In genomic region chr1:121528399-121528720, GRCm38 (mm10) we compare ENCODE assay signal across 9 mouse cellular contexts. TPM values are rescaled to one million over a fixed set of nuclear protein-coding genes. Genes with fewer than 3 reads are reported as not detected.
DNase-seq lines count a peak whose midpoint lies in the region; ATAC-seq and TF ChIP-seq lines count a peak whose summit lies in the region.
"Had no signal": no experiment of that assay in that cellular context is flagged by ENCODE, and none has a peak within 500 bp of the region (broad histone marks: within the 10 kb centered on the region; RNA-seq: fewer than 3 reads in every experiment).

Gene Htr5b, minus strand, starts transcription at chr1:121528465.

- no peak within 1 kb of the TSS for H3K27ac ChIP-seq in kidney, embryonic 15.5 days
- H3K27ac ChIP-seq in cortical plate, adult 2 months (ENCODE audit: insufficient read depth, low read length): no peak within 1 kb of the TSS
- H3K27ac ChIP-seq in heart, embryonic 16.5 days (ENCODE audit: low read length): no peak within 1 kb of the TSS
- H3K27ac ChIP-seq in limb, embryonic 14.5 days (replicated peaks; ENCODE audit: low read depth, low read length): no peak within 1 kb of the TSS

- peak within 1 kb of the TSS; percentile 14; the same call in 1 of the 2 replicates for H3K9ac ChIP-seq in kidney, embryonic 15.5 days
- H3K9ac ChIP-seq in heart, embryonic 16.5 days (ENCODE audit: low read length): no peak within 1 kb of the TSS
- H3K9ac ChIP-seq in limb, embryonic 14.5 days (ENCODE audit: low read depth, low read length, severe bottlenecking): peak within 1 kb of the TSS; percentile 25; the same call in 1 of the 2 replicates

- WGBS in kidney, embryonic 15.5 days: 1% methylated on average over 11 of the region's 11 CpGs
- 3% methylated on average over 11 of the region's 11 CpGs for WGBS in heart, embryonic 16.5 days
- WGBS in limb, embryonic 14.5 days: 4% methylated on average over 11 of the region's 11 CpGs

- no peak for TF ChIP-seq POLR2A in cortical plate, adult 2 months (IDR thresholded peaks at IDR 0.05; ENCODE audit: extremely low read depth, insufficient read depth, low read length)
- no peak for TF ChIP-seq POLR2A in limb, embryonic 14.5 days (IDR thresholded peaks at IDR 0.05; ENCODE audit: borderline replicate concordance, extremely low read depth, insufficient read depth, insufficient read length)

- peak within 1 kb of the TSS; percentile 41 for H3K4me3 ChIP-seq in kidney, embryonic 15.5 days (replicated peaks)
- H3K4me3 ChIP-seq in cortical plate, adult 2 months (ENCODE audit: insufficient read depth, low read length): peak within 1 kb of the TSS; percentile 22
- H3K4me3 ChIP-seq in heart, embryonic 16.5 days (ENCODE audit: low read length): peak within 1 kb of the TSS; percentile 46
- H3K4me3 ChIP-seq in limb, embryonic 14.5 days (replicated peaks; ENCODE audit: low read length): peak within 1 kb of the TSS; percentile 30

- H3K36me3 ChIP-seq in kidney, embryonic 15.5 days: no peaks in the 10 kb centered on the region
- no peaks in the 10 kb centered on the region for H3K36me3 ChIP-seq in heart, embryonic 16.5 days (ENCODE audit: control insufficient read depth, insufficient read depth)
- no peaks in the 10 kb centered on the region for H3K36me3 ChIP-seq in limb, embryonic 14.5 days (ENCODE audit: control insufficient read depth, insufficient read depth, low read length)

- no peak for TF ChIP-seq CTCF in cortical plate, adult 2 months (IDR thresholded peaks at IDR 0.05; ENCODE audit: extremely low read depth, insufficient read depth, low read length)

- no peaks in the 10 kb centered on the region for H3K9me3 ChIP-seq in kidney, embryonic 15.5 days (replicated peaks)
- no peaks in the 10 kb centered on the region for H3K9me3 ChIP-seq in heart, embryonic 16.5 days (replicated peaks; ENCODE audit: control insufficient read depth, low read length)
- H3K9me3 ChIP-seq in limb, embryonic 14.5 days (ENCODE audit: control insufficient read depth, low read length): no peaks in the 10 kb centered on the region

- peak; percentile 92 for ATAC-seq in kidney, embryonic 15.5 days (replicated peaks; ENCODE audit: low FRiP score)
- ATAC-seq in heart, embryonic 16.5 days (replicated peaks; ENCODE audit: extremely low read depth, insufficient read depth, low FRiP score): peak; percentile 60; the same call in 1 of the 2 replicates
- peak; percentile 92 for ATAC-seq in limb, embryonic 14.5 days (ENCODE audit: low FRiP score, low read depth)

- H3K4me2 ChIP-seq in kidney, embryonic 15.5 days: peak within 1 kb of the TSS; percentile 76
- peak within 1 kb of the TSS; percentile 68 for H3K4me2 ChIP-seq in heart, embryonic 16.5 days (ENCODE audit: low read depth, low read length)
- H3K4me2 ChIP-seq in limb, embryonic 14.5 days (replicated peaks; ENCODE audit: low read depth, low read length, severe bottlenecking): peak within 1 kb of the TSS; percentile 53

- DNase-seq in kidney, adult 9 months: no peak
- DNase-seq in limb, embryonic 14.5 days (ENCODE audit: low spot score): peak; percentile 68
- peak; percentile 26 to 31 for DNase-seq in right cerebral cortex, adult 2 months (ENCODE audit: low spot score in 2 of 2)
- DNase-seq in urinary bladder, postnatal 4 days (ENCODE audit: low spot score in 2 of 2): no peak
- DNase-seq in cerebellum, adult 11 months: no peak

- peaks cover 17% of the 10 kb centered on the region for H3K4me1 ChIP-seq in kidney, embryonic 15.5 days
- H3K4me1 ChIP-seq in cortical plate, adult 2 months (ENCODE audit: control insufficient read depth, insufficient read depth, low read length): peaks cover 1% of the 10 kb centered on the region; the same call in 1 of the 2 replicates
- peaks cover 11% of the 10 kb centered on the region; the same call in 1 of the 2 replicates for H3K4me1 ChIP-seq in heart, embryonic 16.5 days (ENCODE audit: control insufficient read depth, insufficient read depth, low read length)
- peaks cover 11% of the 10 kb centered on the region; the same call in 1 of the 2 replicates for H3K4me1 ChIP-seq in limb, embryonic 14.5 days (ENCODE audit: control insufficient read depth, insufficient read depth, low read length)

- peaks cover 32% of the 10 kb centered on the region for H3K27me3 ChIP-seq in kidney, embryonic 15.5 days
- H3K27me3 ChIP-seq in heart, embryonic 16.5 days (ENCODE audit: control insufficient read depth, insufficient read depth, low read length): peaks cover 28% of the 10 kb centered on the region
- peaks cover 11% of the 10 kb centered on the region; the same call in 1 of the 2 replicates for H3K27me3 ChIP-seq in limb, embryonic 14.5 days (ENCODE audit: control insufficient read depth, insufficient read depth, low read length)

RNA-seq across cellular contexts. Expression of gene Htr5b, which starts in this region (rescaled TPM):
- polyA plus RNA-seq in kidney, embryonic 15.5 days (2015; fragmentation: Nextera tagmentation; extraction: Ambion mirVana): 0.68 and 0.87 TPM in 2 replicates
- polyA plus RNA-seq in cortical plate, adult 2 months (2012; rRNA removed): 1.0 and 1.7 TPM in 2 replicates
- polyA plus RNA-seq in heart, embryonic 16.5 days (2015; fragmentation: Nextera tagmentation; extraction: Ambion mirVana): 0.22 and 0.25 TPM in 2 replicates
- 0.44 and 0.50 TPM in 2 replicates for polyA plus RNA-seq in limb, embryonic 14.5 days (2012; rRNA removed)
- polyA plus RNA-seq in limb, embryonic 14.5 days (2014; fragmentation: Nextera tagmentation; extraction: Ambion mirVana): 0.62 TPM in 2 replicates
- polyA plus RNA-seq: liver, adult 2 months had no signal

Comparison
In these comparisons a context has a peak if more than half of its experiments do, and no peak if none do; other contexts are left out.
1. Peak in ATAC-seq, H3K4me3 ChIP-seq, H3K9ac ChIP-seq and H3K4me2 ChIP-seq in kidney, embryonic 15.5 days; RNA of the gene not detected or under 1 TPM.
2. Peak in ATAC-seq, H3K4me3 ChIP-seq and H3K4me2 ChIP-seq in heart, embryonic 16.5 days; RNA of the gene not detected or under 1 TPM.
3. Peak in DNase-seq, ATAC-seq, H3K4me3 ChIP-seq, H3K9ac ChIP-seq and H3K4me2 ChIP-seq in limb, embryonic 14.5 days; RNA of the gene not detected or under 1 TPM.
4. DNase-seq: peak in right cerebral cortex, adult 2 months (2 of 2); none in kidney, adult 9 months (single experiment), urinary bladder, postnatal 4 days (0 of 2) and cerebellum, adult 11 months (single experiment).
5. Peak in every context shown above with its lines, with median percentiles within 50 percentile points of each other: ATAC-seq, H3K4me2 ChIP-seq and H3K4me3 ChIP-seq.